Mouse (Mus musculus) hindbrain, embryonic 13.5 days (tissue): ENCODE results near the gene Numbl. TPM values are rescaled to one million over a fixed set of nuclear protein-coding genes. Genes with fewer than 3 reads are reported as not detected.

Experiments
- ATAC-seq: fragments of 200-750 bp; cut with Nextera tagmentation; 2 replicates; pipeline ENCODE4 v1.8.0; 2017; ENCODE audit warnings: moderate TSS enrichment; ENCODE audit not compliant: low FRiP score
- H3K27ac ChIP-seq: fragments of 300-500 bp; sonication (generic); 2 replicates; pipeline ENCODE4 v1.5.1; 2015; ENCODE audit warnings: inconsistent platforms, mild to moderate bottlenecking, moderate library complexity
- H3K27me3 ChIP-seq: fragments of 300-500 bp; sonication (generic); 2 replicates; pipeline ENCODE4 v1.6.1; 2015; ENCODE audit warnings: mild to moderate bottlenecking, inconsistent platforms
- H3K36me3 ChIP-seq: fragments of 300-500 bp; sonication (generic); 2 replicates; pipeline ENCODE4 v1.6.1; 2015; ENCODE audit warnings: mild to moderate bottlenecking, inconsistent platforms
- H3K4me1 ChIP-seq: fragments of 300-500 bp; sonication (generic); replicated peaks from 2 replicates; pipeline ENCODE4 v1.6.1; 2015; ENCODE audit warnings: inconsistent platforms
- H3K4me2 ChIP-seq: fragments of 300-500 bp; sonication (generic); 2 replicates; pipeline ENCODE4 v1.6.1; 2015; ENCODE audit warnings: inconsistent platforms, mild to moderate bottlenecking, moderate library complexity
- H3K4me3 ChIP-seq: fragments of 300-500 bp; sonication (generic); 2 replicates; pipeline ENCODE4 v1.5.1; 2015; ENCODE audit warnings: mild to moderate bottlenecking, inconsistent platforms
- H3K9ac ChIP-seq: fragments of 300-500 bp; sonication (generic); 2 replicates; pipeline ENCODE4 v1.6.1; 2015; ENCODE audit warnings: mild to moderate bottlenecking, inconsistent platforms
- H3K9me3 ChIP-seq: fragments of 300-500 bp; sonication (generic); 2 replicates; pipeline ENCODE4 v1.6.1; 2016; ENCODE audit warnings: inconsistent platforms
- WGBS: fragments of 180-500 bp; shearing (Covaris S2); methylation state at CpG from one replicate; pipeline ENCODE4 v1.1.7; 2015; 5-methylcytosine and 5-hydroxymethylcytosine counted together
- polyA plus RNA-seq: library from polyadenylated mRNA; unstranded; fragments of >200 nt; fragmentation: Nextera tagmentation; extraction: Ambion mirVana; gene quantifications from 2 replicates; pipeline ENCODE4 v1.2.1, GENCODE M21; 2015

Numbl gene
- polyA plus RNA-seq, 1 experiment from 2014 or later, result 48.4 TPM

DNA sequence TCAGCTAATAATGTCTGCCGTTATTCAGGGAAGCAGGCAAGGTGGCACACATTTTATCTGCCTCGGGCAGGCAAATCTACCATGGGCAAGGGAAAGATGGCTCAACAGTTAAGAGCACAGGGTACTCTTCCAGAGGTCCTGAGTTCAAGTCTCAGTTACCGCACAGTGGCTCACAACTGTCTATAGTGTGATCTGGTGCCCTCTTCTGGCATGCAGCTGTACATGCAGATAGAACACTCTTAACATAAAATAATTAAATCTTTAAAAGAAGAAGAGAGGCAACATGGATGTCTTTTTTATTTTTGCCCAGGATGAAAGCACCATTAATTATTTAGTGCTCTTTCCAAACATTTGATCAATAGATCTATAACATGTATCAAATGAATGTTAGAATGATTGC is 19.0 kb downstream of the Numbl start:
- Histone ChIP-seq H3K4me1 (no peaks in the 10 kb centered on the region), H3K4me2 (no peak overlapping the region), H3K27ac (no peak overlapping the region), H3K9ac (no peak overlapping the region), H3K27me3 (no peaks in the 10 kb centered on the region), H3K4me3 (no peak overlapping the region), H3K36me3 (peaks cover 90% of the 10 kb centered on the region), H3K9me3 (no peaks in the 10 kb centered on the region)
- ATAC-seq, result no peak
- 94% methylated on average over 3 of the region's 3 CpGs for WGBS

- no peak for ATAC-seq
- Histone ChIP-seq H3K27me3 (peaks cover 15% of the 10 kb centered on the region), H3K4me3 (no peak overlapping the region), H3K36me3 (peaks cover 62% of the 10 kb centered on the region), H3K4me2 (no peak overlapping the region), H3K9ac (no peak overlapping the region), H3K27ac (no peak overlapping the region), H3K9me3 (no peaks in the 10 kb centered on the region), H3K4me1 (peaks cover 8% of the 10 kb centered on the region; the same call in 1 of the 2 replicates)
- 71% methylated on average over 13 of the region's 13 CpGs for WGBS
Observed at GRCm38 (mm10) chr7:27281717-27282116, 23.5 kb downstream of the Numbl start.

- H3K4me3 ChIP-seq, result no peak overlapping the region
- H3K27me3 ChIP-seq, result peaks cover 15% of the 10 kb centered on the region
- no peak for ATAC-seq
- H3K36me3 ChIP-seq, result peaks cover 57% of the 10 kb centered on the region
- no peak overlapping the region for H3K9ac ChIP-seq
- 65% methylated on average over 4 of the region's 4 CpGs for WGBS
- no peak overlapping the region for H3K27ac ChIP-seq
- H3K4me2 ChIP-seq, result no peak overlapping the region
- H3K9me3 ChIP-seq, result no peaks in the 10 kb centered on the region
- peaks cover 8% of the 10 kb centered on the region; the same call in 1 of the 2 replicates for H3K4me1 ChIP-seq
Observed at GRCm38 (mm10) chr7:27282225-27282624, 24.0 kb downstream of the Numbl start.

DNA sequence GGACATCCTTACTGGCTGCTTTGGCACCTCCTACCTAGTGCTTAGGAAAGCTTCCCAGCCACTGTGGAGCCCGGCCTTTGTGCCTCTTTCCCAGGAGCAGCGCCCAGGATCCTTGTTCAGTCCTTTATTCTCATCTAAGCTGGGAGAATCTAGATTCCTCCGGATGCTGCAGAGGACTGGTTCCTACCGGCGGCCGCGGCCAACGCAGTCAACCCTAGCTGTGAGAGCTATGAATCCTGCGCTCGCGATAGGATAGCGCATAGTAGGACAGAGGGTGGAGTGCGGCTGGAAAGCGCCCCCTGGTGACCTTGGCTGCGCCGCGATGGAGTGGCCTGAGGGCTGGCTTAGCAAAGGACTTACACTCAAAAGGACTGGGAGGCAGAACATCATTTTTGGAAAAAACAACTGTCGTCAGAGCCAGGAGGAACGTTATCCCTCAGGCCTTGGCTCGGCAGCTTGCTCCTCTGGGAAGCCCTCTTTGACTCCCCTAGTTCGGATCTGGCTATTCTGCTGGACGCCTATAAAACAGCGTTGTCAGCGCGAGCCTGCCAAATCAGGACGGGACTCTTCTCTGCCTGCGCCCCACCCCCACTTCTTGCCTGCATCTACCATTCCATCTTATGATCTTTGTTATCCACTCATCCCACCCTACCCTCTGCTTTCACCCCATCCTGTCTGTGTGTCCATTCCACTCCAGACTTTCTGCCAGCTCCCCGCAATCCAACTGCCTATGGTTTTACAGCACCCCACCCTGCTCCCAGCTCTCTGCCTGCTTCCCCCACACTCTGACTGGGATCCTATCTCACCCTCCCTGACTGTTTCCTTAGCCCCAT is 26.8 kb downstream of the Numbl start:
- H3K27ac ChIP-seq, result no peak overlapping the region
- H3K9ac ChIP-seq, result peak overlapping the region; percentile 43; the same call in 1 of the 2 replicates
- peaks cover 8% of the 10 kb centered on the region; the same call in 1 of the 2 replicates for H3K4me1 ChIP-seq
- H3K4me2 ChIP-seq, result peak overlapping the region; percentile 29
- peaks cover 18% of the 10 kb centered on the region for H3K27me3 ChIP-seq
- ATAC-seq, result peak; percentile 60
- 2% methylated on average over 28 of the region's 28 CpGs for WGBS
- H3K36me3 ChIP-seq, result peaks cover 28% of the 10 kb centered on the region
- no peak overlapping the region for H3K4me3 ChIP-seq
- H3K9me3 ChIP-seq, result no peaks in the 10 kb centered on the region

DNA sequence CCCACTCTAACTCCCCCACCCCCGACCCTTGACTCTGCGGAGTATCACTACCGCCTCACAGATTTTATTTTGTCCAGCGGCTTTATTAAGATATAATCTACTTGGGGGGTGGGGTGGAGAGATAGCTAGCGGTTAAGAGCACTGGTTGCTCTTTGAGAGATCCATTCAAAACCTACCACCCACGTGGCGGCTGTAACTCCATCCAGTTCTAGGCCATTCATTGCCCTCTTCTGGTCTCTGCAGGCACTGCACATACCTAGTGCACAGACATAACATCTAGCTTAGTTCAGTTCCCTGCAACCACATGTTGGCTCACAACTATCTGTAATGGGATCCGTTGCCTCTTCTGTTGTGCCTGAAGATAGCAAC is 27.4 kb downstream of the Numbl start:
- ATAC-seq, result peak; percentile 72
- Histone ChIP-seq H3K4me2 (peak overlapping the region; percentile 29; the same call in 1 of the 2 replicates), H3K36me3 (peaks cover 22% of the 10 kb centered on the region), H3K4me3 (no peak overlapping the region), H3K4me1 (peaks cover 8% of the 10 kb centered on the region; the same call in 1 of the 2 replicates), H3K27ac (no peak overlapping the region), H3K27me3 (peaks cover 18% of the 10 kb centered on the region), H3K9me3 (no peaks in the 10 kb centered on the region), H3K9ac (no peak overlapping the region)
- 8% methylated on average over 8 of the region's 8 CpGs for WGBS

GRCm38 (mm10) chr7:27288732-27289131 is 30.5 kb downstream of the Numbl start:
- 86% methylated on average over 7 of the region's 7 CpGs for WGBS
- Histone ChIP-seq H3K9me3 (no peaks in the 10 kb centered on the region), H3K27ac (no peak overlapping the region), H3K4me1 (peaks cover 8% of the 10 kb centered on the region; the same call in 1 of the 2 replicates), H3K9ac (no peak overlapping the region), H3K4me3 (no peak overlapping the region), H3K27me3 (peaks cover 18% of the 10 kb centered on the region), H3K36me3 (no peaks in the 10 kb centered on the region), H3K4me2 (no peak overlapping the region)
- ATAC-seq, result no peak

DNA sequence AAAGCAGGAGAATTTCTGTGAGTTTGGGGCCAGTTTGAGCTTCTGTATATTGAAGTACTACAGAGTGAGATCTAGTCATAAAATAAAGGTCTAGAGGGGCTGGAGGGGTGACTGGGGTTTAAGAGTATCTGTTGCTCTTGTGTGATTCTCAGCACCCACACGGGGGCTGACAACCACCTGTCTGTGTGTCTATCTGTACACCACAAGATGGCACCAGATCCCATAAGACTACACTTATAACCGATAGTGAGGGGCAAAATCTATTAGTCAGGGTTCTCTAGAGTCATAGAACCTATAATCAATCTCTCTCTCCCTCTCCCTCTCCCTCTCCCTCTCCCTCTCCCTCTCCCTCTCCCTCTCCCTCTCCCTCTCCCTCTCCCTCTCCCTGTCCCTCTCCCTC is 32.3 kb downstream of the Numbl start:
- Histone ChIP-seq H3K4me1 (0 out of 2 replicates have a peak, but pooled peaks cover under 1% of the 10 kb centered on the region), H3K9ac (no peak overlapping the region), H3K36me3 (no peaks in the 10 kb centered on the region), H3K4me2 (no peak overlapping the region), H3K9me3 (no peaks in the 10 kb centered on the region), H3K27me3 (0 out of 2 replicates have a peak, but pooled peaks cover 2% of the 10 kb centered on the region), H3K27ac (no peak overlapping the region), H3K4me3 (no peak overlapping the region)
- 77% methylated on average over 2 of the region's 2 CpGs for WGBS
- ATAC-seq, result no peak

DNA sequence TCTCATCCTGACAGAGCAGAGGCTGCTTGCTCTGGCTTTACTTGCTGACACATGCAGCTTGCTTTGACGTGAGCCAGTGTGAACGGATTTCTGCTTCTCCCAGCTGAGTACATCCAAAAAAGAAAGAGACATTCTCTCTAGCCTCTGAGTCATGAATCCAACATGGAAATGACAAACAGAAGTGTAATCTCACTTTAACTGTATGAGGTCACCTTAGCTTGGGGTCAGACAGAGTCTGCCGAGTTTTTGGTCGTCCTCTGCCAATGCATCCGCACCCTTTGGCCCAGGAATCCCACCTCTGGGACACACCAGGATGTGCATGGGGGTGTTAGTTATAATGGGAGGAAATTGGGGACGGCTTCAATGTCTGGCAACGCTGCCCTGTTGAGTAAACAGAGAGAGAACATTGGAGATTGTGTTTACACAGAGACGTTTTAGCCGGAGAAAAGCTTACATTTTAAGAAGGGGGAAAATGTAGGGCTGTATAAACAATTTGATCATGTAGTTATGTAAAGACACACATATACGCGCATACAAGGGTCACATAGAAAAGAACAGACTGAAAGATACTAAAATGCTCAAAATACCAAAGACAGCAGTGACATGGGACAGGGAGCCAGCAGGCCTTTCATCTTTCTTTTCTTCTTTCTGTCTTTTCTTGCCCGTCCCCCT is 33.7 kb downstream of the Numbl start:
- no peak for ATAC-seq

DNA sequence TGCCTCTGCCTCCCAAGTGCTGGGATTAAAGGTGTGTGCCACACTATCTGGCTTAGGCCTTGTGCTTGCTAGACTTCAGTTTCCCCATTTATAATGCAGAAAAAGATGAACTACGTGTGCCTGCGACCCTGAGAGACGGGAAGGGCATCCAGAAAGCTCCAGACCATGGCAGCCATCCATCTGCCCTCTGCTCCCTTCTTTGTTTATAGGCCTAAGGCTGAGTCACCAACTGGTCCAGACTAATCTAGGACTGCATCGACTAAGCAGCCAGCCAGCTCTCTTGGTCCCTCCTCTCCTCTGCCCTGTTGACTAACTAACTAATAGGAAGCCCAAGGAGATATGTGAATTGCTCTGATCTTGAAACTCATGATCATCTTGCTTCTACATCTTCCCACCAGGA is 37.7 kb downstream of the Numbl start:
- no peak for ATAC-seq

More for the DNA sequence above, 33.7 kb downstream of the Numbl start:
- Histone ChIP-seq H3K36me3 (no peaks in the 10 kb centered on the region), H3K4me2 (no peak overlapping the region), H3K4me3 (no peak overlapping the region), H3K4me1 (no peaks in the 10 kb centered on the region), H3K27ac (no peak overlapping the region), H3K9ac (no peak overlapping the region), H3K9me3 (no peaks in the 10 kb centered on the region), H3K27me3 (0 out of 2 replicates have a peak, but pooled peaks cover 2% of the 10 kb centered on the region)
- WGBS, result 72% methylated on average over 12 of the region's 12 CpGs

GRCm38 (mm10) chr7:27296518-27296917 is 38.3 kb downstream of the Numbl start:
- Histone ChIP-seq H3K9me3 (no peaks in the 10 kb centered on the region), H3K27ac (no peak overlapping the region), H3K9ac (no peak overlapping the region), H3K4me1 (no peaks in the 10 kb centered on the region), H3K4me3 (no peak overlapping the region), H3K27me3 (peaks cover 3% of the 10 kb centered on the region; the same call in 1 of the 2 replicates), H3K36me3 (no peaks in the 10 kb centered on the region), H3K4me2 (no peak overlapping the region)
- no peak for ATAC-seq
- WGBS, result 90% methylated on average over 4 of the region's 4 CpGs

More for the DNA sequence above, 37.7 kb downstream of the Numbl start:
- H3K27ac ChIP-seq, result no peak overlapping the region
- no peak overlapping the region for H3K9ac ChIP-seq
- no peak overlapping the region for H3K4me2 ChIP-seq
- 85% methylated on average over 4 of the region's 4 CpGs for WGBS
- H3K4me3 ChIP-seq, result no peak overlapping the region
- peaks cover 3% of the 10 kb centered on the region; the same call in 1 of the 2 replicates for H3K27me3 ChIP-seq
- no peaks in the 10 kb centered on the region for H3K9me3 ChIP-seq
- no peaks in the 10 kb centered on the region for H3K36me3 ChIP-seq
- no peaks in the 10 kb centered on the region for H3K4me1 ChIP-seq

DNA sequence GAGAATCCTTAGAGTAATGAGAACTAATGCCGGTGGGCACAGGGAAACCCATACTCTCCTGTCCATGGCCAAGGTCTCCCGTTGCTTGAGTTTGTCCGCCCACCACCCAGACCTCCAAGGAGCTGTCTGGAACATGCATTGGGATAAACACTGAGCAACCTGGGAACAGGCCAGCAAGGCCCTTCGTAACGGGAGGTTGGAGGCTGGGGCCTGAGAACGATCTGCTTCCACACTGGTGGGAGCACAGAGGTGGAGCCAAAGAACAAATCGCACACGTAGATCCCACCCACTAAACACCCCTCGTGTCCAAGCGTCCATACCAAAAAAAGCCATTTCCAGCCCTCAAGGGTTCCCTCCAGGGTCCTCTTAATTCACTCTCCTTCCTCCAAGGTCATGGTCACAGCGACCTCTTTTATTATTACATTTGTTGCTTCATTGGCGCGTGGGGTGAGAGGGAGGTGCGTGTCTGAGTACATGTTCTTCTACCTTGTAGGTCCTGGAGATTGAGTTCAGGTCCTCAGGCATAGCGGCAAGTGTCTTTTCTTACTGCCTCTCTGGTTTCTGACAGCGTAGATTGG is 39.9 kb downstream of the Numbl start:
- H3K27me3 ChIP-seq, result peaks cover 3% of the 10 kb centered on the region; the same call in 1 of the 2 replicates
- no peak overlapping the region for H3K9ac ChIP-seq
- H3K27ac ChIP-seq, result no peak overlapping the region
- H3K4me1 ChIP-seq, result no peaks in the 10 kb centered on the region
- H3K36me3 ChIP-seq, result no peaks in the 10 kb centered on the region
- no peak overlapping the region for H3K4me2 ChIP-seq
- WGBS, result 91% methylated on average over 16 of the region's 16 CpGs
- no peak overlapping the region for H3K4me3 ChIP-seq
- no peak for ATAC-seq
- H3K9me3 ChIP-seq, result no peaks in the 10 kb centered on the region

DNA sequence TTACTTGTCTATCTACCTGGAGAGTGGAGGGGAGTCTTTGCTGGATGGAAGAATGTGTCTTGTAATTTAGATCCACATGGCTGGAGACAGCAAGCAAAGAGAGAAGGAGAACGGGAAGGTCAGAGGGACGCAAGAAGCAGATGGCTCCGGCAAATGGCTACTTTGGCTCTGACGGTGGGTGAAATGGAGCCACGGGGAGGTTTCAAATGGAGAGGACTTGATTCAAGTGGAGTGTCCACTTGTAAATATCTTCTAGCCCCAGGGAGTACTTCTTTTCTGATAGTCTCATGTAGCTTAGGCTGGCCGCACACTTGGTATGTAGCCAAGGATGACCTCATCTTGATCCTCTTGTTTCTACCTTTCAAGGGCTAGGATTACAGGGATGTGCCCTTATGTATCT is 40.6 kb downstream of the Numbl start:
- H3K4me1 ChIP-seq, result no peaks in the 10 kb centered on the region
- no peak overlapping the region for H3K4me2 ChIP-seq
- ATAC-seq, result no peak
- H3K36me3 ChIP-seq, result no peaks in the 10 kb centered on the region
- H3K9me3 ChIP-seq, result no peaks in the 10 kb centered on the region
- no peak overlapping the region for H3K9ac ChIP-seq
- peaks cover 5% of the 10 kb centered on the region; the same call in 1 of the 2 replicates for H3K27me3 ChIP-seq
- H3K27ac ChIP-seq, result no peak overlapping the region
- 92% methylated on average over 6 of the region's 6 CpGs for WGBS
- H3K4me3 ChIP-seq, result no peak overlapping the region
